Mouse (Mus musculus) midbrain, embryonic 15.5 days (tissue): ENCODE data around the gene Kpnb1. TPM values are rescaled to one million over a fixed set of nuclear protein-coding genes. Genes with fewer than 3 reads are reported as not detected.

Experiments
- ATAC-seq: fragments of 200-750 bp; cut with Nextera tagmentation; replicated peaks from 2 replicates; pipeline ENCODE4 v1.8.0; 2017; ENCODE audit warnings: moderate TSS enrichment
- H3K27ac ChIP-seq: fragments of 300-500 bp; sonication (generic); 2 replicates; pipeline ENCODE4 v1.5.1; 2015; ENCODE audit warnings: mild to moderate bottlenecking, inconsistent platforms
- H3K27me3 ChIP-seq: fragments of 300-500 bp; sonication (generic); replicated peaks from 2 replicates; pipeline ENCODE4 v1.6.1; 2015; ENCODE audit warnings: inconsistent platforms
- H3K36me3 ChIP-seq: fragments of 300-500 bp; sonication (generic); replicated peaks from 2 replicates; pipeline ENCODE4 v1.6.1; 2015; ENCODE audit warnings: inconsistent platforms
- H3K4me1 ChIP-seq: fragments of 300-500 bp; sonication (generic); 2 replicates; pipeline ENCODE4 v1.6.1; 2015; ENCODE audit warnings: inconsistent platforms
- H3K4me2 ChIP-seq: fragments of 300-500 bp; sonication (generic); 2 replicates; pipeline ENCODE4 v1.6.1; 2015; ENCODE audit warnings: inconsistent platforms, mild to moderate bottlenecking, moderate library complexity
- H3K4me3 ChIP-seq: fragments of 300-500 bp; sonication (generic); 2 replicates; pipeline ENCODE4 v1.5.1; 2015; ENCODE audit warnings: mild to moderate bottlenecking, inconsistent platforms
- H3K9ac ChIP-seq: fragments of 300-500 bp; sonication (generic); 2 replicates; pipeline ENCODE4 v1.6.1; 2015; ENCODE audit warnings: mild to moderate bottlenecking, inconsistent platforms
- H3K9me3 ChIP-seq: fragments of 300-500 bp; sonication (generic); 2 replicates; pipeline ENCODE4 v1.6.1; 2016; ENCODE audit warnings: inconsistent platforms
- WGBS: fragments of 180-500 bp; shearing (Covaris S2); methylation state at CpG from one replicate; pipeline ENCODE4 v1.1.7; 2015; ENCODE audit warnings: mixed read lengths; 5-methylcytosine and 5-hydroxymethylcytosine counted together
- polyA plus RNA-seq: library from polyadenylated mRNA; unstranded; fragments of >200 nt; fragmentation: Nextera tagmentation; extraction: Ambion mirVana; gene quantifications from 2 replicates; pipeline ENCODE4 v1.2.1, GENCODE M21; 2015

The Kpnb1 gene
- polyA plus RNA-seq, 1 experiment from 2014 or later: 33.8 TPM

GRCm38 (mm10) chr11:97149026-97149425 is 38.7 kb downstream of the Kpnb1 start:
- Histone ChIP-seq H3K9me3 (no peaks in the 10 kb centered on the region), H3K27ac (0 out of 2 replicates have a peak overlapping the region, but pooled peaks have one; percentile 95), H3K4me1 (peaks cover 29% of the 10 kb centered on the region), H3K9ac (0 out of 2 replicates have a peak overlapping the region, but pooled peaks have one; percentile 2), H3K4me3 (peak overlapping the region; percentile 75; the same call in 1 of the 2 replicates), H3K36me3 (peaks cover 4% of the 10 kb centered on the region; the same call in 1 of the 2 replicates), H3K27me3 (no peaks in the 10 kb centered on the region), H3K4me2 (peak overlapping the region; percentile 78)
- WGBS: 33% methylated on average over 9 of the region's 9 CpGs
- no peak for ATAC-seq

DNA sequence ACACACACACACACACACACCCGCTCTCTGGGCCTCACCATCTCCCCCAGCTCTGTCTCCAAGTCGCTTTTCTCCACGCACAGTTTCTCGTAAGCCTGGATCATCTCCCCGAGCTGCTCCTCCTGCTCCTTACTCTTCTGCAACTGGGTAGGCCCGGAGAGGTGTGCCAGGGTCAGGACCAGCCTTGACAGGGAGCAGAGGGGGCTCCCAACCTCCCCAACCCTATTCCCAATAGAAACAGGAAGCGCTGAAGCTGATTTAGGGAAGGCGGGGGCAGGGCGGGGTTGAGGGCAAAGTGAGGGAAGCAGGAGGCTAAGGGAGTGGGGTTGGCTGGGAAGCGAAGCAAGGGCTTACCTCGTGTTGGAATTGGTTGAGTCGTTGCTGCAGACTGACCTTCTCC is 39.1 kb downstream of the Kpnb1 start:
- H3K4me2 ChIP-seq: 0 out of 2 replicates have a peak overlapping the region, but pooled peaks have one; percentile 78
- no peak overlapping the region for H3K4me3 ChIP-seq

GRCm38 (mm10) chr11:97147333-97147732 is 40.3 kb downstream of the Kpnb1 start:
- H3K27me3 ChIP-seq: no peaks in the 10 kb centered on the region
- no peak overlapping the region for H3K4me3 ChIP-seq
- no peak overlapping the region for H3K4me2 ChIP-seq
- WGBS: 82% methylated on average over 8 of the region's 8 CpGs
- peaks cover 21% of the 10 kb centered on the region for H3K4me1 ChIP-seq
- no peak for ATAC-seq
- H3K36me3 ChIP-seq: peaks cover 4% of the 10 kb centered on the region
- no peak overlapping the region for H3K27ac ChIP-seq
- H3K9me3 ChIP-seq: no peaks in the 10 kb centered on the region
- no peak overlapping the region for H3K9ac ChIP-seq

More for the DNA sequence above, 39.1 kb downstream of the Kpnb1 start:
- Histone ChIP-seq H3K27ac (no peak overlapping the region), H3K27me3 (no peaks in the 10 kb centered on the region), H3K9ac (no peak overlapping the region), H3K4me1 (peaks cover 29% of the 10 kb centered on the region), H3K9me3 (no peaks in the 10 kb centered on the region), H3K36me3 (peaks cover 4% of the 10 kb centered on the region; the same call in 1 of the 2 replicates)
- no peak for ATAC-seq
- 36% methylated on average over 12 of the region's 12 CpGs for WGBS

GRCm38 (mm10) chr11:97146724-97147123 is 41.0 kb downstream of the Kpnb1 start:
- Histone ChIP-seq H3K9me3 (no peaks in the 10 kb centered on the region), H3K27me3 (no peaks in the 10 kb centered on the region), H3K27ac (no peak overlapping the region), H3K4me2 (no peak overlapping the region), H3K36me3 (peaks cover 4% of the 10 kb centered on the region), H3K4me3 (no peak overlapping the region), H3K4me1 (peaks cover 15% of the 10 kb centered on the region), H3K9ac (no peak overlapping the region)
- no peak for ATAC-seq
- 8% methylated on average over 8 of the region's 8 CpGs for WGBS

- peaks cover 4% of the 10 kb centered on the region for H3K36me3 ChIP-seq
- no peak overlapping the region for H3K27ac ChIP-seq
- no peaks in the 10 kb centered on the region for H3K9me3 ChIP-seq
- no peak for ATAC-seq
- H3K4me1 ChIP-seq: peaks cover 15% of the 10 kb centered on the region
- H3K27me3 ChIP-seq: no peaks in the 10 kb centered on the region; the same call in 1 of the 2 replicates
- H3K4me3 ChIP-seq: no peak overlapping the region
- no peak overlapping the region for H3K4me2 ChIP-seq
- WGBS: 80% methylated on average over 9 of the region's 9 CpGs
- H3K9ac ChIP-seq: no peak overlapping the region
Measured at GRCm38 (mm10) chr11:97145951-97146350, 41.7 kb downstream of the Kpnb1 start.

GRCm38 (mm10) chr11:97145320-97145719 is 42.4 kb downstream of the Kpnb1 start:
- H3K4me3 ChIP-seq: no peak overlapping the region
- peaks cover 4% of the 10 kb centered on the region for H3K36me3 ChIP-seq
- no peaks in the 10 kb centered on the region for H3K9me3 ChIP-seq
- no peak overlapping the region for H3K9ac ChIP-seq
- ATAC-seq: no peak
- H3K27me3 ChIP-seq: no peaks in the 10 kb centered on the region; the same call in 1 of the 2 replicates
- no peak overlapping the region for H3K4me2 ChIP-seq
- H3K4me1 ChIP-seq: peaks cover 15% of the 10 kb centered on the region
- H3K27ac ChIP-seq: no peak overlapping the region
- WGBS: 85% methylated on average over 2 of the region's 2 CpGs

GRCm38 (mm10) chr11:97143196-97143900 is 44.3 kb downstream of the Kpnb1 start:
- H3K9me3 ChIP-seq: no peaks in the 10 kb centered on the region
- peaks cover 4% of the 10 kb centered on the region for H3K36me3 ChIP-seq
- no peak overlapping the region for H3K9ac ChIP-seq
- H3K27ac ChIP-seq: no peak overlapping the region
- no peak for ATAC-seq
- no peak overlapping the region for H3K4me3 ChIP-seq
- H3K27me3 ChIP-seq: no peaks in the 10 kb centered on the region; the same call in 1 of the 2 replicates
- no peak overlapping the region for H3K4me2 ChIP-seq
- 89% methylated on average over 9 of the region's 9 CpGs for WGBS
- peaks cover 13% of the 10 kb centered on the region for H3K4me1 ChIP-seq

- WGBS: 77% methylated on average over 8 of the region's 8 CpGs
Measured at GRCm38 (mm10) chr11:97142159-97142608, 45.5 kb downstream of the Kpnb1 start.

DNA sequence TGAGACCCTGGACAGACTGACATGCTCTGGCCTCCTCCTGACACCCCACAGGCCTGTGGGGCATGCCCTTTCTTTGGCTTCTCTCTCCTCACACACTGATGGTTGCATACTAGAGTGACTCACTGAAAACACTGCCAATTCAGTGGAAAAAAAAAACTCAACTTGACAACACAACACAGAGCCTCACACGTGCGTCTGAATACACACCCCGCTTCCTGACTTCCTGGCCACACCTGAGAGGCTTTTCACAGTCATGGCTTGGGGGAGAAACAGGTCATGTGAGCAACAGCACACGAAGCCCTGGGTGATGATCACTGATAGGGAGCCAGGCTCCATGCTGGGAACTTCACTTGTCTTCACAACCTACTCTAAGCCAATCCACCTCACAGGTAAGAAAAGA is 46.9 kb downstream of the Kpnb1 start:
- Histone ChIP-seq H3K27me3 (no peaks in the 10 kb centered on the region; the same call in 1 of the 2 replicates), H3K4me3 (no peak overlapping the region), H3K36me3 (peaks cover 4% of the 10 kb centered on the region), H3K4me1 (peaks cover 23% of the 10 kb centered on the region), H3K9ac (no peak overlapping the region), H3K27ac (no peak overlapping the region), H3K4me2 (no peak overlapping the region), H3K9me3 (no peaks in the 10 kb centered on the region)
- WGBS: 86% methylated on average over 4 of the region's 4 CpGs
- no peak for ATAC-seq

More at GRCm38 (mm10) chr11:97142159-97142608, 45.5 kb downstream of the Kpnb1 start:
- H3K9me3 ChIP-seq: no peaks in the 10 kb centered on the region
- ATAC-seq: no peak
- H3K9ac ChIP-seq: no peak overlapping the region
- no peak overlapping the region for H3K4me3 ChIP-seq
- no peak overlapping the region for H3K27ac ChIP-seq
- no peak overlapping the region for H3K4me2 ChIP-seq
- no peaks in the 10 kb centered on the region; the same call in 1 of the 2 replicates for H3K27me3 ChIP-seq
- H3K4me1 ChIP-seq: peaks cover 23% of the 10 kb centered on the region
- H3K36me3 ChIP-seq: peaks cover 4% of the 10 kb centered on the region

- Histone ChIP-seq H3K9me3 (no peaks in the 10 kb centered on the region), H3K27ac (peak overlapping the region; percentile 54; the same call in 1 of the 2 replicates), H3K4me3 (peak overlapping the region; percentile 34), H3K4me2 (peak overlapping the region; percentile 57), H3K27me3 (no peaks in the 10 kb centered on the region; the same call in 1 of the 2 replicates), H3K36me3 (no peaks in the 10 kb centered on the region; the same call in 1 of the 2 replicates), H3K9ac (peak overlapping the region; percentile 50), H3K4me1 (peaks cover 23% of the 10 kb centered on the region)
- 0 out of 2 replicates have a peak, but pooled peaks have one; percentile 24 for ATAC-seq
- 12% methylated on average over 15 of the region's 15 CpGs for WGBS
Measured at GRCm38 (mm10) chr11:97139256-97139655, 48.4 kb downstream of the Kpnb1 start.

DNA sequence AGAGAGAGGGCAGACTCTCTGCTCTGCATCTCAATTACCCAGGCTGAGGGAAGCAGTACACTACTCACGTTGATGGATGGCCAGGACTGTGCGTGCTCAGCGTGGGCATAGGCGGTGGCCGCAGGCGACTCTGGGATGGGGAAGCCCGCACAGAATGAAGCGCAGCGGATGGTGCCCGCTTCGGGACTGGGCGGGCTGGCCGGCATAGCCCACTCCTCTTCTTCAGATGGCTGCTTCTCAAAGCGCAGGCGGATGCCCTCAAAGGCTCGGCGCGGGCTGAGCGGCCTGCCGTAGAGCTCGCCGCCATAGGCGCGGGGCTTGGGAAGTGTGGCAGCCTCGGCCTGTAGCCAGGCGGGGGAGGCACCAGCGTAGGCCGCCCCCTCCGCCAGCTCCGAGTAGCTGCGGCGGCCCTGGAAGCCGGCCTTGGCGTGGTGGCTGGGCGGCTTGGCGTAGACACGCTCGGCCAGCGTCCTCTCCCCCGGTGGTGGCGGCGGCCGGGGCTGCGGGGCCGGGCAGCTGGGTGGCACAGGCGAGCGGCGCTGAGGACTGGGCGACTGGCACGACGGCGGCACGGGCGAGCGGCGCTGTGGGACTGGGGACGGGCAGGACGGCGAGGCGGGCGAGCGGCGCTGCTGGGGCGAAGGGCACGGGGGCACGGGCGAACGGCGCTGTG is 49.0 kb downstream of the Kpnb1 start:
- Histone ChIP-seq H3K4me2 (peak overlapping the region; percentile 57), H3K27ac (peak overlapping the region; percentile 54), H3K9me3 (no peaks in the 10 kb centered on the region), H3K4me1 (peaks cover 23% of the 10 kb centered on the region), H3K9ac (peak overlapping the region; percentile 50), H3K4me3 (peak overlapping the region; percentile 34), H3K27me3 (no peaks in the 10 kb centered on the region; the same call in 1 of the 2 replicates), H3K36me3 (no peaks in the 10 kb centered on the region; the same call in 1 of the 2 replicates)
- WGBS: 10% methylated on average over 67 of the region's 69 CpGs
- ATAC-seq: peak; percentile 65

GRCm38 (mm10) chr11:97133270-97133669 is 54.4 kb downstream of the Kpnb1 start:
- Histone ChIP-seq H3K9ac (no peak overlapping the region), H3K9me3 (no peaks in the 10 kb centered on the region), H3K36me3 (no peaks in the 10 kb centered on the region), H3K27me3 (0 out of 2 replicates have a peak, but pooled peaks cover 4% of the 10 kb centered on the region), H3K27ac (no peak overlapping the region), H3K4me2 (no peak overlapping the region), H3K4me1 (peaks cover 9% of the 10 kb centered on the region), H3K4me3 (no peak overlapping the region)
- 66% methylated on average over 5 of the region's 5 CpGs for WGBS
- ATAC-seq: no peak
